Mouse (Mus musculus) heart, adult 2 months (tissue): ENCODE results near the gene Sult3a1.
"Not testable (repeated sequence)": the region's sequence is repeated elsewhere in the genome, so short reads cannot be mapped to it uniquely, and the experiment has no call there.

Source experiments
- CTCF ChIP-seq: fragments of 200-600 bp; IDR thresholded peaks from 2 replicates; pipeline ENCODE4 v1.8.1; 2022; ENCODE audit warnings: antibody characterized with exemption, mild to moderate bottlenecking, moderate library complexity
- EP300 ChIP-seq: fragments of 200-500 bp; IDR thresholded peaks from 2 replicates; pipeline ENCODE4 v1.6.1; 2011; ENCODE audit warnings: low read depth, low read length, control low read depth; ENCODE audit not compliant: insufficient read depth
- POLR2A ChIP-seq: fragments of 200-500 bp; IDR thresholded peaks from 2 replicates; pipeline ENCODE4 v1.6.1; 2011; ENCODE audit warnings: mild to moderate bottlenecking, low read depth, low read length, control low read depth; ENCODE audit not compliant: insufficient read depth

DNA sequence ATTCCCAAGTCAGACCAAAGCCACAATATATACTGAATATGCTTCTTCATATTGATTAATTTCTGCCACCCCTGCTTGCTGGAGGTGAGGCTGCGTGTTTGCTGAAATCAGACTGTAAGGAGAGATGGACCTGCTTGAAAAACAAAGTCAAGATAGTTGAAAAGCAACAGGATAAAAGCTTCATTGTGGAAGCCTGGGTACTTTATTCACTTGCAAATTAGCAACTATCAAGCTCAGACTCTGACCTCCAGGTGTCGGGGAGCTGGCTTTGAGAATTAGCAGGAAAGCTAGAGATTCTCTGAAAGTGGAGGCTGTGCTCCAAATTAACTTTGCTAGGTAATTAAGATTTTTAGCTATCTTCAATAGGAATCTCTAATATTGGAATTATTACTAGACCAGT lies 24.9 kb downstream of the Sult3a1 start:
- TF ChIP-seq POLR2A, CTCF, EP300: not testable (repeated sequence)
